Mouse (Mus musculus) right cerebral cortex, postnatal 25 days (tissue): ENCODE measurements at regions not wholly inside any gene's neighbourhood (a gene's known extent, or its start where the extent isn't known, plus 50 kb on each side); places are given as distances from the start of the nearest gene placed in this dataset.
A peak's percentile ranks its signal among the peaks of the same experiment; 100 is the strongest.
"Not testable (repeated sequence)": the region's sequence is repeated elsewhere in the genome, so short reads cannot be mapped to it uniquely, and the experiment has no call there.

Source experiments
- DNase-seq: peaks from one replicate; pipeline ENCODE4 v3.0.0; 2022

- no peak for DNase-seq
These were observed 53.4 kb upstream of the Castor2 start for GRCm38 (mm10) chr5:134046086-134046485.

- DNase-seq = not testable (repeated sequence)
These were observed 56.6 kb upstream of the Castor2 start for GRCm38 (mm10) chr5:134042938-134043337.

GRCm38 (mm10) chr5:134027316-134027966 is 72.1 kb upstream of the Castor2 start:
- DNase-seq = peak; percentile 51

DNA sequence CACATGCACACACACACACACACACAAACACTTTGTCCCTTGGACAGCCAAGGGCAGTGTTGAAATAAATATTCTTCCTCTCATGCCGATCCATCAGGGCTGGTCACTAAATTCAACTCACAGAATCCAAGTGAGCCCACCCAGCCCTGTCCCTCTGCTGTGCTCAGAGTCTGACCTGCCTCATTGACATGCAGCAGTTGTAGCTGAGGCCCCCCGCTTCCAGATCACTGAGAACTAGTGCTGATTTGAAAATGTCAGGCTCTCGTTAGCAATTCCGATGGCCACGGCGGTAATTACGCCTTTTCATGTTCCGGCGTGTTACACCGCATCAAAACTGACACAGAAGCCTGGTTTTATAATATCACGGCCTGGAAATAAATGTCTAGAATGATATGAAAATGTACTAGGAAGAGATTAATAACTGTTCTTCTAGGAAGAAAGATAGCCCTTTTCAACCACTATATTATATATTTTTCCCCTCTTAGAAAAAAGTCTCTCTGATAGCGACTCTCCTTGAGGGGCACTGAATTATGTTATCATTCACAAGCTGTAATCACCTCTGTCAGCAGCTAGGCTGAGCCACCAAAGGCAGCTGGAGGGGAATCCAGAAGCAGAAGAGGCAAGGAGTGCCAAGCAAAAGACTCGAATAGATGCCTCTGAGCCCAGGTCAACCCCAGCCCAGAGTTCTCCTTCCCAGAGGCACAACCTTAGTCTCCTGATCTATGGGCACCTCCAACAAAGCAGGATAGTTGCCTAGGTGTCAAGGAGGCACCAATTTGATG is 79.7 kb upstream of the Castor2 start:
- DNase-seq = no peak

DNA sequence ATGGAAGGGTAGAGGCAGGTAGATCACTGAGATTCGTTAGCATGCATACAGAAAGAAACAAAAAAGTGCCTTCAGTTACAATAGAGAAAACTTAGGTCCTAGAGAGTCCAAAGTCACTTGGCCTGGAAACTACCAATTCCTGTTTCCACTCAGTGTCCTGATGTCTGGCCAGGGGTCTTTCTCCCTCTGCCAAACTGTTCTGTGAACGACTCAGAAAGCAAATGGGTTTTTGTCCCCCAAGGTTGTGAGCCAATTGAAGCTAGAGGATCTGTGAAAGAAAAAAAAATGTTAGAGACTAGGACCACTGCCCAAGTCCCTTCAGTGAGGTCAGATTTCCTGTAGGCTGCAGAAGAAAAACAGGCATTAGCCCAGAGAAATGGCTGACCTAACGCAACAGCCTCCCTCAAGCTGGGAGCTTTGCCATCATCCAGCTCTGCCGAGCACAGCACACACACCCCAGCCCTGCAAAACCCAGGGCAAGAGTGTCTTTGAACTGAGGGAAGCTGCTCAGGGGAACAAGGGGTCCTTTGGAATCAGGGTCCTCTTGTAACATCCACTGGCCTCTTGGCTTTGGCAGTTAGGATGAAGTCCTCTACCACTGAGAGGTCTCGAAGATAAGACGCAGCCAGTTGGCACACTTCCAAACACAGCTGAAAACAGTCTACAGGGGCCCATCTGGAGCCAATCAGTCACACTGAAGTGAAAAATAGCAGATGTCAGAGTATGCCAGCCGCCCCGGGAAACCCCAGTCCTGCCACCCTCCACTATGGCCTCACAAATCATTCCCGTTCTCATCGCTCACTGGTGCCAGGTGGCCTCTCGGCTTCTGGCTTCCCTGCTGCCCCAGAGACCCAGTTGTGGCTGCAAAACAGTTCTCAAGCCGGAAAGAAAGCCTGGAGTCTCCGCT is 85.0 kb upstream of the Castor2 start:
- no peak for DNase-seq

- DNase-seq = no peak
These were observed 86.3 kb upstream of the Castor2 start for GRCm38 (mm10) chr5:134013206-134013605.

GRCm38 (mm10) chr5:134009843-134010242 is 89.7 kb upstream of the Castor2 start:
- DNase-seq = no peak

GRCm38 (mm10) chr5:134007127-134007771 is 92.3 kb upstream of the Castor2 start:
- DNase-seq = no peak

DNA sequence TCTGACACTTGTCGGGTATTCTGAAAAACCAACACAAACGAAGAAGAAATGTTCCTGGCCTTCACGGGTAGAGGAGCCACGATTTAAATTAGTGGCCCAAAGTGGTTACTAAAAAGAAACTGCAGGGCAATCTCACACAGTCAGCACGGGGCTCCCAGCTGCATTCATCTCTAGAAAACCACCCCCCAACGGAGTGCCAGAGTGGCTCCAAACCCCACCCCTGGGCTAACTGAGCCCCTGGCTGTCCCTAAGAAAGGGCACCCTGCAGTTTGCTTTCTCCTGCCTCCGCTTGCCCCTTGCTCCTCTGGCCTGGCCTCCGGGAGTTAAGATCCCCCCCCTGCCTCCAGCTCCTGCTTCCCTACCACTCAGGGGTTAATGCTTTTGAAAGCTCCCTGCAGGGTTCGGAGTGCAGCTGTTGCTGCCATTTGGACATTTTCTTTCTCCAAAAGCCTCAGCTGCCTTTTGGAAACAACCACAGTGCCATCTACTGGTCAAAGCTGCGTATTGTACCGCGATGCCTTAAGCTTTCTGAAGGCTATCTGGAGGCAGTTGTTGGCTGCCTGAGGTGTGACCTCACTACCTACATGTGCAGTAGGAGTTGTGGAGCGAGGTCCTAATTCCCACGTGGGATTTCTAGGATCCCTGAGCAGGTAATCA is 92.9 kb upstream of the Castor2 start:
- DNase-seq = peak; percentile 77

DNA sequence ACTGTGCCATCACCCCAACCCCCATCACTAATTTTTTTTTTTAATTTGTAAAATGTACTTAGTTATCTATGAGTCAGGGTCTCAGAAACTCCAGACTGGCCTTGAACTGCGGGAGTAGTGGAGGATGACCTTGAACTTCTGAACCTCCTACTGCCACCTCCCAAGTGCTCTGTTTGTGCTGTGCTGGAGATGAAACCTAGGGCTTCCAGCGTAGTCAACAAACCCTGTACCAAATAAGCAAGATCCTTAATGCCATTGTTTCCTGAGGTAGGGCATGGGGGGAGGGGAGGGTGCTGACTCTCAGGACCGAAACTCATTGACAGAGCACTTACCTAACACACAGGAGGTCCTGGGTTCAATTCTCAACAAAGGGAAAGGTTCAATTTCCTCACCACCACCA is 93.5 kb upstream of the Castor2 start:
- no peak for DNase-seq

- no peak for DNase-seq
These were observed 99.4 kb upstream of the Castor2 start for GRCm38 (mm10) chr5:134000100-134000499.

- no peak for DNase-seq
These were observed 99.8 kb upstream of the Castor2 start for GRCm38 (mm10) chr5:133999698-134000097.

DNA sequence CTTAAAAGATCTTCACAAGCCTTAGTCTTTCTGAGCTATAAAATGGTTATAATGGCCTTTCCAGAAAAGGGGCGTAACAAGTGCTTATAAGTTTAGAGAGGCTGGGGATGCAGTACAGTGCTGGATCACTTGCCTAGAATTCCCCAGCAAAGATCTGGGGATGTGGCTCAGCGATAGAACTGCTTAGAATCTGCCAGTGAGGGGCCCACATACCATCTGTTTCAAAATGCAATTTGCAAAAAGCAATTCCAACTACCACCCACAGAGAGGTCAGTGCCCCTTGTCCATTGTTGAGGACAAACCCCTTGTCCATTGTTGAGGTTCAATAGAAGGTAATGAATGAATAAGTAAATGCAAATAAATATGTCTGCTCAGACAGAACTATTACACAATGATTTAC is 107.5 kb upstream of the Castor2 start:
- DNase-seq = no peak

DNA sequence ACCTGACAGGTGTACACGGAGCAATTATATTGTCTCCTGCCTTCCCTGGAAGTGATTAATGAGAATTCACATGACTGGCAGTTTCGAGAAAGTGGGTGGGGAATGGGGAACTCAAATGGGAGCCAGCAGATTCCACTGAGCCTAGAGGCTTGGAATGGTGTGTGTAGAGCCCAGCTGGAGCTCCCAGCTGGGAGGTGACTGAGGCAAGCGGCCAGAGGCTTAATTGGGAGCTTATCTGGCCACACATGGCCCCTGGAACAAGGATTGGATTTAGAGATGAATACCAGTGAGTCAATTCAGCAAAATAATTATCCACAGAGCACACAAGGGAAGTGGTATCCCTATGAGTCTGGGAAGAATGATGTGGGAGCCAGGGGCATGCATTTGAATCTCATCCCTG is 108.0 kb upstream of the Castor2 start:
- no peak for DNase-seq

- no peak for DNase-seq
These were observed 116.1 kb upstream of the Castor2 start for GRCm38 (mm10) chr5:133983249-133983966.

DNA sequence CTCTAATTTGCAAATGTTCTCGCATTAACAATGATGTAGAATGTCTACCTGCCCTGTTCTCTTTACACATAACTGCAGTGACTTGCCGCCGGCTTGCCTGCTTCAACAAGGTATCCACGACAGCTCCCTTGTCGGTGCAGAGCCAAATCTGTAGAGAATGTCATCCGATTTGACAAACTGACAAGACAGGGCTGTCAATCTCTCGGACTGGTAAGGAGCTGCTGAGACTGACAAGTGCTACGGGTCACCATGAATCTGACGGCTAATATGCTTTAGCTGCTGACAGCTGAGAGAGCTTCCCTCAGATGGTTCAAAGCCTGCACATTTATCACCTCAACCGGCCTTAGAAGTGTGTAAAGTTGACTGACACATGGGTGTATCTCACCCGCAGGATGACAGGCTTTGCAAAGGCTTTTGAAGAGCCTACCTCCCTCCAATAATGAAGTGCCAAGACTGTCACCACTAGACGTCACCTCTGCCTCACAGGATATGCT is 129.0 kb upstream of the Castor2 start:
- DNase-seq = no peak

DNA sequence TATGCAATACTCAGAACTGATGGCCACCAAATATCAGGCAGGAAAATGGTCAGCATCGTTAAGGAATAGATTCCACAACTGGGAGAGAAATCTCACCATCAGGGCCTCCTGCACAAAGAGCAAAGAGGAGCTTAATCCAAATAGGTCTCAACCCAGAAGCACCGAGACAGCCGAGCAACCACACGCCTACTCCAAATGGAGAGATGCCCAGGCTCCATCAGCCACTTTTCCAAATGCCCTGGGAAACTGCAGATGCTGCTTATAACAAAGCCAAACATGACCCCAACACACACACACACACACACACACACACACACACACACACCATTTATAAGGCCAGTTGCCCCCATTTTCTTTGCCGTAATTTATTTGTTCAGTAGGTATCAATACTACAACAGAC is 136.2 kb upstream of the Castor2 start:
- no peak for DNase-seq

GRCm38 (mm10) chr5:133940841-133941240 is 158.7 kb upstream of the Castor2 start:
- peak; percentile 56 for DNase-seq

GRCm38 (mm10) chr5:133940030-133940429 is 159.5 kb upstream of the Castor2 start:
- no peak for DNase-seq

- DNase-seq = no peak
These were observed 161.3 kb upstream of the Castor2 start for GRCm38 (mm10) chr5:133937967-133938918.
